Mouse (Mus musculus): Measurements from ENCODE around the gene Prpf4b.
A peak's percentile ranks its signal among the peaks of the same experiment; 100 is the strongest.
"Not testable (repeated sequence)": the region's sequence is repeated elsewhere in the genome, so short reads cannot be mapped to it uniquely, and the experiment has no call there.

Prpf4b gene

DNA sequence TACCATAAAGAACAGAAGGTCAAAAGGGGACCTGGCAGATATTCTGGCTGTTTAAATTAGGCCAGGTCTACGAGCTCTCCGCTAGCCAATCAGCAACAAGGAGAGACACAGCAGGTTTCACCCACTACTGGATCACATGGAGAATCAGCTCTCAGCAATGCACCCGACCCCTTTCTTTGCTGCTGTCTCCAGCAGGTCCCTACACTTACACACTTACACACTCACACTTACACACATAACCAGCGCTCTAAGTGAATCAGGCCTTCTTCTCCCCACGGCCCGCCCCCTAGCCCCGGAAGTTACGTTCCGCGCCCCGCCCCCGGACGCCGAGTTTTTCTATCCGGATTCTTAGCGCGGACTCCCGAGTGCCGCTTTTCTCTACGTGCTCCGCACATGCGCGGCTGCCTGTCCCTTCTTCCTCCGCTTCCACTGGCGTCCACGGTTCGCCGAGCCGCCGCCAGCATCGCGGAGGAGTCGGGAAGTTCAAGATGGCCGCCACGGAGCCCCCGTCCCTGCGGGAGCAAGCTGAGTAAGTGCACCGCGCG lies at the start of gene Prpf4b:
Gene Prpf4b (plus strand): TSS at position 137 of the 545 bp plus-strand sequence.
- peak; percentile 93 for DNase-seq

- DNase-seq: no peak
Observed at GRCm38 (mm10) chr13:34826760-34827690, 48.1 kb upstream of the Prpf4b start.

GRCm38 (mm10) chr13:34827988-34828882 lies 46.9 kb upstream of the Prpf4b start:
- DNase-seq: no peak

DNA sequence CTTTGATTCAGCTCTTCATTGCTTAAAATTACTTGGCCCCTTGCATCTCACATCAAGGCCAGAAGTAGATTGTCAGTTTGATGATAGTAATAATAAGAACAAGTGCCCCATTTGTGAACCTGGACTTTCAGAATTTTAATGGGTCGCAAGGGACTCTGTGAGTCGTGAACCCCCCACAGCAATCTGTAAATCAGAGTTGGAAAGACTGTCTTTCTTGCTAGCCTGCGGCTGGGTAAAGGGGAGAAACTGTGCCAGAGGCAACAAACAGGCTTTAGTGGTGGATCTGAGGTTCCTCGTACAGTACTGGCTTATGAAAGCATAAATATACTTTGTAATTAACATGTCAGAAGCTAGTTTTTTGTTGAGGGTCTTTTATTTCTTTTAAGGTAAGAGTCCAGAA lies 32.3 kb upstream of the Prpf4b start:
- no peak for DNase-seq

GRCm38 (mm10) chr13:34850759-34851158 lies 24.3 kb upstream of the Prpf4b start:
- DNase-seq: no peak

GRCm38 (mm10) chr13:34851191-34851784 lies 23.8 kb upstream of the Prpf4b start:
- no peak for DNase-seq

DNA sequence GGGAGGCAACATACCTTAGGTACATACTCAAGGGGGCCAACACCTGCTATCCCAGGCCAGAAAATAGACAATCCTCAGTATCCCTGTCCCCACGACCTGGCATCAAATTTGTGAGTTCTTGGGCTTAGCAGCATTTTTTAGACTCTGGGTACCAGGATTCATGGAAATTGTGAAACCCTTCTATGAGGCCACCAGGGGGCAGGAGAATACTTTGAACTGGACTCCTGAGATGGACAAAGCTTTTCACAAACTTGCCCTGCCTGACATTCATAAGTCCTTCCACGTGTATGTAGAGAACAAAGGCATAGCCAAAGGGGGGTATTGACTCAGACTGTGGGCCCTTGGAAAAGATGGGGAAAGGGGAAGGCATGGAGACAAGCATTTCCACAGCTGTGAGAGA lies 17.6 kb upstream of the Prpf4b start:
- no peak for DNase-seq

DNA sequence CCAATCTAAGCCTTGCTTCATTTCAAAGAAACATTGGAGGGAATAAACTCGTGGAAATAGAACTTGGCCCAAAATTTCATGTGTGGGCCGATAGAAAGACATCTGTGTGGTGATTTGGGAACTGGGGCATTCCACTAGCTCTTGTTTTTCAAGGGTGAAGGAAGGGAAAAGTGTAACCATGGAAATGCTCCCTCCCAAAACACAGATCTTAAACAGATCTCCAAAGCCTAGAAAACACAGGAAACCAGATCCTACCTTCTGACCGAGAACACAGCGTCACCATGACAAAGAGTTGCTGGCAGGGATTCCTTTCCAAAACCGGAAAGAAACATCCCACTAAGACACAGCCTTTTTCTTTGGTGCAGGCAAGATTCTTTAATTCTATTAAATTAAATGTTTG lies 15.7 kb upstream of the Prpf4b start:
- DNase-seq: no peak

DNA sequence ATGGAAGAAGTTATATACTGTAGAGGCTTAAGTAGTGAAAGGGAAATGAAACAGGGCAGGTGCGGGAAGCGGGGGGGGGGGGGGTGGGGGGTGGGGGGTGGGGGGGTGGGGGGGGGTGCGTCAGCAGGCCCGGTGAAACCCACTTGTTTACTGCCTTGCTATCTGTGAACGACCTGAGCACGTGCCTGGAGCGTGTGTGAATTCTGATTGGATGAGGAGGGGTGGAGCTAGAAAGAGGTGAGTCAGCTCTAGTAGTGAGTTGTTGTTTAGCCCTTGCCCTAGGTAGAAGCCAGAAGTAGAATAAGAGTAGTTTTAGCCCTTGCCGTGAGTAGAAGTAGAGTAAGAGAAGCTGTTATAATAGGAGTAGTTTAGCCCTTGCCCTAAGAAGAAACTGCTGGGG lies 13.9 kb upstream of the Prpf4b start:
- DNase-seq: not testable (repeated sequence)

DNA sequence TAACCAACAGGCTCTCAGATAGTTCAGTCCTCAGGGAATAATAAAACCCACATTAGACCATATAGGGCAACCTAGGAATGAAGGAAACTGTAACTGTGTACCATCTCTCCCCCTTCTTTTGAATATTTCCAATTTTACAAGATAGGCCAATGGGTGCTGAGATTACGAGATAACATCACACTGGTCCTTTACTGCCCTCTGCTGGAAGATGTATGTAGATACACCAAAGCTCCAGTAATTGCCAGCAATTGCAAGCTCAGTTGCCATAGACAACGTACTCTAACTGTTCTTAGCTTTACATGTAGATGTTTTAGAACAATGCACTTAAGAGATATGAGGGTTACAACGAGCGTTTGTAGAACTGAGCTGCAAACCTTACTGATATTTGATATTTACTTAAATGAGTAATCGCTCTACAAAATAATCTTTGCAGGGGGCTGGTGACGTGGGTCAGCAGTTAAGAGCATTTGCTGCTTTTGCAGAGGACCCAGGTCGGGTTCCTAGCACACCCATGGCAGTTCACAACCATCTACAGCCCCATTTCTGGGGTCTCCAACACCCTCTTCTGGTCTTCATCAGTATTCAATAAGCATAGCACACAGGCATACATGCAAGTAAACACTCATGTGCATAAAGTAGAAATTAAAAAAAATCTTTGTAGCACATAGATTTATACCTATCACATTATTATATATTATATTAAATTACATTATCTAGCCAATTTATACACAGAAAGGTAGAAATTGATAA lies 10.5 kb upstream of the Prpf4b start:
- no peak for DNase-seq

DNA sequence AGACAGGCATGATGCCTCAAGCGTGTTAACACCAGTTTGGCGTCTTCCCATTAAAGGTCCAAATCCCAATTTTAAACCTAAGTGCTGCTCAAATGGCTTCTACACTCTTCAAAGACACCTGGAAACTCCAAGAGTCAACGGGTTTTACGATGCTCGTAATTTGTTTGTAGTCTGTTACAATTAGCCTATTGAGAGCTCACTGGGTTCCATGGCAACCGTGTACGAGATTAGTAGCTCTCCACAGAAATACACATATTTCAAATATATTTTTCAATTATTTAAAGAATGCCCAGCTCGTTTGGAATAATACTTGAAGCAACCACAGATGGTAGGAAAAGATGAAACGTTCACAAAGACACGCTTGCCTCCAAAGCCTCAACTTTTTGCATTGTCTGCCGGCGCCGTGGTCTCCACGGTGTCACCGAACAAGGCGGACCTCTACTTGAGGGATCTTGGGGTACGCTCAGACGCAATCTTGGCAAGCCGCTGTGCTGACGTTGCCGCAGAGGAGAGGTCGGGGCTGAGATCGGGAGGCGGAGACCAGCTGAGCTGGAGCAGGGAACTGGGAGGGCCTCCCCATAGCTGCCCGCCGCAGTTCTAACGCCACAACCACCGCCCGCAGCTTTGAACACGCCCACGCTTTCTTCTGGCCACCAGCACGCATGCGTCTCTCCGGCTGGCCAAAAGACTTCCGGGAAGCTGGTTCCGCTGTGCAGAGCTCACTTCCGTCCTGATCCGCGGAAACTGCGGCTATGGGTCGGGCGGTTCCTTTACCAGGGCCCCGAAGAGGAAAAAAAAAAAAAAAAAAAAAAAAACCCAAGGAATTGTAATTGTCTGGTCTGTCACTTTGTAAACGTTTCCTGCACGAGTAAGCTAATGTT lies 1.1 kb upstream of the Prpf4b start:
- DNase-seq: peak; percentile 88

GRCm38 (mm10) chr13:34874736-34875135 lies 366 bp upstream of the Prpf4b start:
- peak; percentile 10 for DNase-seq

DNA sequence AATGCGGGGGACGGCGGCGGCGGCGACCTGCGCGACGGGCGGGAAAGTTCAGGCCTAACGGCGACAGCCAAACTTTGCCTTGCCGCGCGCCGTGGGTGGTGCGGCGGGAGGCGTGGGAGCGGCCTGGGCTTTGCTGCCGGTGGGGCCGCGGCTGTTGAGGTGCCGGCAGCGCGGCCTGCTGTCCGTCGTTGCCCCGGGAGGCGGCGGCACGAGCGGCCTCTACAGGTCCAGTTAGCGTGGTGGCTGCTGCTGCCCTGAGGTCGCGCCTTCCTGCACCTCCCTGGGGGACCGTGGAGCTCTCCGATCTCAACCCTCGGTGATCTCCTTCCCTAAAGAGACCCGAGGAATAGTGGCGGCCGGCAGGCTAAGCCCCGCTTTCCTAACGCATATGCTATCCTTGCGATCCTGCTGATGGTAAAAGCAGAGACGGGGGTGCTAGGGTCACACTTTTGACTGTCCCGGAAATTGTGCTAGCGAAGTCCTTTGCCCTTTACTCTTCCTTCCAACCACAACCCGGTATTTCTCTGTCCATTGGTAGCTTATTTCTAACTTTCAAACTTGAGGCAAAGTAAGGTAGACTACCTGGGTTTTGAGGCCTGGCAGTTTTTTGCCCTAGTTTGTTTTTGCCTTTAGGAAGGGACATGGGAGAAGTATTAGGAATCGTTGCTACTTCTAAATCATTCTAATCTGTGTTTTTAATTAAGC lies 791 bp downstream of the Prpf4b start:
- no peak for DNase-seq

DNA sequence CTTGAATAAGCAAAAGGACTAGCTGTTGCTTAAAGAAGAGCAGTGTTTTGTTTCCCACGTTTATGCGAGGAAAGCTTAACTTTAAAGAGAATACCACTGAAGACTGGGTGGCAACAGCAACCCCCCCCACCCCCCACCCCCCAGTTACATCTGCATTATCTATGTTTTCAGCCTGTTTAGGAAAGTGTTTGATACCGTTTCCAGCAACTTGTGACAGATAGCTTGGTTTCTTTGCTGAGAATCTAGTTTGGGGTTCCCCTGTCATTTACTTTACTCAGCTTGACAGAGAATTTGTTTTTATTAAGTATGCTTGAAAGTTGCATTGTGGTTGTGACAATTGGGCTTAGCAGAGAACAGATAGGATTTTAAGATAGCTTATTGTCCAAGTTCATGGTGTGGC lies 1.4 kb downstream of the Prpf4b start:
- no peak for DNase-seq

DNA sequence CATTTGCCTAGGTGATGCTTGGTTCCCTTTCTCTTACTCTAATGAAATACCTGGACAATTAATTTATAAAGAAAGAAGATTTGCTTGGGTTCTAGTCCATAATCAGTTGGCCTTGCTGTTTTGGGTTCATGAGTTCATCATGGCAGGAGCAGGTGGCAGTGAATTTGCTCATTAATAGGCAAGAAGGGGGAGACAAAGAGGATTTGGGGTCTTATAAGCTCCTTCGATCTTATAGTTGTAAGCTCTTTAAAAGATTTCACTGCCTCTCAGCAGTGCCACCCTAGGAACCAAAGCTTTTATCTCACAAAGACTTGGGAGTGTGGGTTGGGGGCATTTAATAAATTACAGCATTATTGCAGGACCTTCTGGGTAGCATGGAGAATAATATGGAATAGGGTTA lies 17.8 kb downstream of the Prpf4b start:
- DNase-seq: no peak

GRCm38 (mm10) chr13:34914614-34915013 lies 39.5 kb downstream of the Prpf4b start:
- DNase-seq: no peak

DNA sequence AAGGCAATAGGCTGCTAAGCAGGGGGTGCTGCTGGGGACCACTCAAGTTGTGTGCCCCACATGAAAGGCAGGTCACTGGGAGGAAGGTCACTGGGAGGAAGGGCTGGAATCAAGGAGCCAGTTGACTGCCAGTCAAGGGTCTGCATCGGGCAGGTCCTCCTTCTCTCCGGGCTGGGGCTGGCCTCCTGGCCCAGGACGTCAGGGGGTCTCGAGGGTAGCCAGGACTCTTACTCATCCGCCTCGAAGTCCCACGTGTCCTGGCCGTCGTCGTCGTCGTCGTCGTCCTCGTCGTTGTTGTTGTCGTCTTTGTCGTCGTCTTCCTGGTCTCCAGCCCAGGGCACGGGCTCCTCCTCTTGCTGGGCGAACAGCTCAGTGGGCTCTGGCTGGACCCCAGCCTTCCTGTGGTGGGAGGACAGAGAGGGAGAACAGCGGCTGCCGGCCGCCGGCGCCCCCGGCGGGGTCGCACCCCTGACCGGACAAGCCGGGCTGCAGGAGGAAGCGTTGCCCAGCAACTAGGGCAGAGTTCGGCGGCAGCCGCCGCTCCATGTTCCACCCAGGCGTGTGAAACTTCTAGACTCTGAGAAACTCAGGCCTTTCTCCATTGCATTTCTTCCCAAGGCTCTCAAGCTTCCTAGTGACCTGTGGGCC lies 41.5 kb downstream of the Prpf4b start:
- peak; percentile 5 for DNase-seq

DNA sequence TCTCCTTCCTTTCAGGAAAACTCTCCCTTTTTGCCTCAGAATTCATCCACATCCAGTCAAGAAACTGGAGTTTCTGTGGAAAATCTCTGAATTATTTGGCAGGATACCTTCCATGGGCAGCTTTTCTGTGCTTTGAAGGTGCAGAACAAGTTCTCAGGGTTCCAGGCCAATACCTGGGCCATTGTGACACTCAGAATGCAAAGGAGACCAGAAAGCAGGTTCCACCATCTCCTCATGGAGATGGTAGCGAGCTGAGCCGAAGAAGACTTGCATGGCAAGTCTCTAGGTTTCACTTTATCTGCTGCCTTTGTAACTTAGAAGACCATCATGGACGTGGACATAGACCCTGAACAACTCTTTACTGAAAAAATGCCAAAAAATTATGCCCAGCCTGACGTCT lies 49.1 kb downstream of the Prpf4b start, which contains the start of the genes Fam217a and 4933417A18Rik:
Gene Fam217a (minus strand): TSS at position 101 of the 400 bp plus-strand sequence.
Gene 4933417A18Rik (plus strand): TSS at position 200 of the 400 bp plus-strand sequence.
- no peak for DNase-seq

DNA sequence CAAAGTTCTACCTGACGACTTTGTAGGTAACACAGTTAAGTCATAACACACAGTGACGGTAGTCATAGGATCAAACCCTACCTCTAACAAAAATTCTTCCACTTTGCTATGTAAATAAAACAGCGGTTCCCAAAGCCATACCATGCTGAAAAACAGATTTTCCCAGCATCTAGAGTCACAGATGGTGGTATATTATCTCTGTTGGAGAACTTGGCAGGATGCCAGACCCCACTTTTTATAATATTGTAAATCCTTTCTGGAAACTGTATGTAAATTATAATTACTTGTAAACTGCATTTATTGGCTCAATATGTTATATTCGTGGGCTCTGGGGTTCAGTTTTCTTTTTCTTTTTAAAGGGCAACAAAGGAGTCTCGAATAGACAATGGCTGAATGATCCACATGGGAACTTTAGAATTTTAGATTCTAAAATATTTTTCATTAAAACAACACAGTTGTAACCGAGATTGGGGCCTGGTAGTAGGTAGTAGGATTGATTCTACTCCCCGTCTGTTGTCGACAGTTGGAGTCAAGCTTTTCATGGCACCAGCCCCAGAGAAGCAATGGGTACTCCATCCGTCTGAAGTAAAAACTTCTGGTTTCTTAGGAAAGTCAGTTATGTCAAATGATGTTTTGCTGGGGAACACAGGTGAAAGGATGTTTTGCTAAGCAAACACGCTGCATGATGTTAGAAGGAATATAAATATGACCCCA lies 60.0 kb downstream of the Prpf4b start:
- DNase-seq: peak; percentile 52

Measured in right cerebral cortex, postnatal 4 days (tissue).